Mouse (Mus musculus) layer of hippocampus, adult 6 months (tissue): ENCODE measurements around the gene Phf19. TPM values are rescaled to one million over a fixed set of nuclear protein-coding genes. Genes with fewer than 3 reads are reported as not detected.

Experiments used
- long read RNA-seq, 2 experiments: library from polyadenylated mRNA; unstranded; transcript quantifications; one replicate each; pipeline ENCODE4 v2.0.0; 2019 to 2020
- polyA plus RNA-seq: library from polyadenylated mRNA; unstranded; fragments of <200 nt; fragmentation: Nextera tagmentation; gene quantifications from 2 replicates; pipeline ENCODE4 v1.2.3, GENCODE M21; 2021

Phf19 gene
- polyA plus RNA-seq, result 0.14 and 0.24 TPM in 2 replicates
- long read RNA-seq, experiment 1, result 0 reads
- long read RNA-seq, experiment 2, partial matches to known transcripts, result 0 of 2 reads
- long read RNA-seq, experiment 2, other reads (novel, unspliced or antisense), result 1 of 2 reads

GRCm38 (mm10) chr2:34913218-34914068, at the start of gene Phf19:
Gene Phf19 (minus strand): TSS chr2:34914026.

GRCm38 (mm10) chr2:34961481-34962036, 47.7 kb upstream of the Phf19 start, which contains the start of gene Traf1:
Gene Traf1 (minus strand): TSS chr2:34961772.

GRCm38 (mm10) chr2:34874816-34875345, 38.9 kb downstream of the Phf19 start, which contains the start of gene Psmd5:
Gene Psmd5 (minus strand): TSS chr2:34874968.

GRCm38 (mm10) chr2:34874271-34874670, 39.6 kb downstream of the Phf19 start, which contains the start of gene Cutal:
Gene Cutal (plus strand): TSS chr2:34874396.

Other genes with a start within 250 kb of the Phf19 start
- gene Gapvd1, start 158.8 kb downstream of the Phf19 start, polyA plus RNA-seq, result 27.8 and 29.4 TPM in 2 replicates
- gene Hspa5, start 142.1 kb downstream of the Phf19 start, polyA plus RNA-seq, result 244 and 336 TPM in 2 replicates
- gene Rabepk, start 114.1 kb downstream of the Phf19 start, polyA plus RNA-seq, result 49.7 and 55.2 TPM in 2 replicates
- gene Fbxw2, start 87.7 kb downstream of the Phf19 start, polyA plus RNA-seq, result 66.3 and 66.6 TPM in 2 replicates
- gene Gm34653, start 81.0 kb downstream of the Phf19 start, polyA plus RNA-seq, result not detected in 2 replicates
- gene Cutal, start 39.6 kb downstream of the Phf19 start, polyA plus RNA-seq, result 0.50 and 1.3 TPM in 2 replicates
- 32.7 and 34.3 TPM in 2 replicates for gene Psmd5, start 39.1 kb downstream of the Phf19 start, polyA plus RNA-seq
- gene Traf1, start 47.7 kb upstream of the Phf19 start, polyA plus RNA-seq, result 0.98 and 1.7 TPM in 2 replicates
- gene Hc, start 147.4 kb upstream of the Phf19 start, polyA plus RNA-seq, result 0.16 and 0.65 TPM in 2 replicates
- 0.19 TPM in 1 of 2 replicates, not detected in the other for gene AI182371, start 187.5 kb upstream of the Phf19 start, polyA plus RNA-seq
- gene Cntrl, start 195.5 kb upstream of the Phf19 start, polyA plus RNA-seq, result 1.1 TPM in 2 replicates